Mouse (Mus musculus): ENCODE data around the gene Gm21028. TPM values are rescaled to one million over a fixed set of nuclear protein-coding genes. Genes with fewer than 3 reads are reported as not detected.

Gm21028 gene
- not detected for polyA plus RNA-seq (2017; shearing (Covaris generic))

GRCm38 (mm10) chr7:42578488-42578887 lies at the start of gene Gm21028:
Gene Gm21028, minus strand, starts transcription at chr7:42578588.

GRCm38 (mm10) chr7:42592413-42592812 lies 14.0 kb upstream of the Gm21028 start, which contains the start of gene Zfp977:
Gene Zfp977, minus strand, starts transcription at chr7:42592547.

Other genes with a start within 250 kb of the Gm21028 start
- not detected for gene 4933421I07Rik, start 130.5 kb downstream of the Gm21028 start, polyA plus RNA-seq (2017; shearing (Covaris generic))
- gene Zfp141, start 72.8 kb downstream of the Gm21028 start, polyA plus RNA-seq (2017; shearing (Covaris generic)): 10 to 100 TPM; 24.8 to 35.4 TPM
- under 1 TPM in 1 of 2 experiments, not detected in 1; 0.99 TPM for gene Zfp977, start 14.0 kb upstream of the Gm21028 start, polyA plus RNA-seq (2017; shearing (Covaris generic))
- 1 to 10 TPM; 1.0 to 2.9 TPM for gene Zfp976, start 64.0 kb upstream of the Gm21028 start, polyA plus RNA-seq (2017; shearing (Covaris generic))
- 1 to 10 TPM; 3.3 to 4.5 TPM for gene Zfp975, start 114.2 kb upstream of the Gm21028 start, polyA plus RNA-seq (2017; shearing (Covaris generic))
- under 1 TPM in 1 of 2 experiments, not detected in 1; 0.09 TPM for gene Gm17067, start 148.4 kb upstream of the Gm21028 start, polyA plus RNA-seq (2017; shearing (Covaris generic))
- gene Vmn2r62, start 214.9 kb upstream of the Gm21028 start, polyA plus RNA-seq (2017; shearing (Covaris generic)): 1 to 10 TPM in 1 of 2 experiments, not detected in 1; 1.1 TPM

Data from inflammation-experienced regulatory T-cells (primary cell).